Mouse (Mus musculus) CH12.LX (cell line): ENCODE measurements around the gene Rnft2. TPM values are rescaled to one million over a fixed set of nuclear protein-coding genes. Genes with fewer than 3 reads are reported as not detected.

Experiments used
- DNase-seq: peaks from one replicate; pipeline ENCODE4 v3.0.0-alpha.2; 2013; ENCODE audit errors: extremely low read depth
- H3K27ac ChIP-seq: 2 replicates; pipeline ENCODE4 v1.5.1; 2012; ENCODE audit warnings: low read depth, mild to moderate bottlenecking, control low read depth, moderate library complexity; ENCODE audit not compliant: insufficient read depth
- H3K27me3 ChIP-seq: replicated peaks from 2 replicates; pipeline ENCODE3; 2012; ENCODE audit warnings: inconsistent platforms
- H3K36me3 ChIP-seq, 2 experiments: replicated peaks in 1 of 2; 2 replicates each; pipeline versions ENCODE3 to v1.6.1; 2012; ENCODE audit warnings: inconsistent platforms in 1 of 2, low read length in 1 of 2, mild to moderate bottlenecking in 1 of 2, mixed read lengths in 1 of 2, moderate library complexity in 1 of 2; ENCODE audit not compliant: control insufficient read depth in 1 of 2, insufficient read depth in 1 of 2
- H3K4me1 ChIP-seq, 2 experiments: 2 replicates each; pipeline ENCODE4 v1.6.1; 2012; ENCODE audit warnings: inconsistent platforms in 1 of 2, moderate library complexity in 1 of 2; ENCODE audit not compliant: insufficient read depth in 2 of 2, control insufficient read depth in 1 of 2
- H3K4me2 ChIP-seq: 2 replicates; pipeline ENCODE4 v1.6.1; 2012; ENCODE audit warnings: low read depth, mild to moderate bottlenecking, control low read depth; ENCODE audit not compliant: poor library complexity, insufficient read depth, severe bottlenecking
- H3K4me3 ChIP-seq, 3 experiments: fragments of 150-350 bp in 1 of 3; sonication (generic) in 1 of 3; replicated peaks in 1 of 3; 2 replicates each; pipeline versions ENCODE3 to v1.5.1; 2011 to 2012; ENCODE audit warnings: low read depth in 2 of 3, low read length in 2 of 3, mild to moderate bottlenecking in 2 of 3, moderate library complexity in 2 of 3, control low read depth in 1 of 3, improper control_type of control experiment in 1 of 3, inconsistent platforms in 1 of 3, mixed read lengths in 1 of 3; ENCODE audit not compliant: poor library complexity in 1 of 3
- H3K79me2 ChIP-seq: replicated peaks from 2 replicates; pipeline ENCODE4 v1.6.1; 2012; ENCODE audit warnings: mild to moderate bottlenecking, moderate library complexity; ENCODE audit not compliant: control insufficient read depth, poor library complexity, insufficient read depth, severe bottlenecking; ENCODE audit errors: extremely low read depth
- H3K9ac ChIP-seq: 2 replicates; pipeline ENCODE4 v1.6.1; 2012; ENCODE audit warnings: low read depth, mild to moderate bottlenecking, control low read depth, moderate library complexity; ENCODE audit not compliant: insufficient read depth
- H3K9me3 ChIP-seq: replicated peaks from 2 replicates; pipeline ENCODE3; 2012; ENCODE audit warnings: low read length, inconsistent platforms, mixed read lengths
- BHLHE40 ChIP-seq: IDR thresholded peaks from 2 replicates; pipeline ENCODE4 v1.6.1; 2011; ENCODE audit warnings: mild to moderate bottlenecking, low read depth, low read length, improper control_type of control experiment
- CHD1 ChIP-seq: IDR thresholded peaks from 2 replicates; pipeline ENCODE4 v1.6.1; 2012; ENCODE audit warnings: low read depth, low read length, improper control_type of control experiment, inconsistent platforms
- E2F4 ChIP-seq: IDR thresholded peaks from 2 replicates; pipeline ENCODE4 v1.6.1; 2011; ENCODE audit warnings: low read depth, low read length, improper control_type of control experiment; ENCODE audit not compliant: insufficient replicate concordance
- ETS1 ChIP-seq: conservative IDR thresholded peaks from 2 replicates; pipeline ENCODE4 v1.6.1; 2012; ENCODE audit warnings: low read depth, mild to moderate bottlenecking, inconsistent platforms, low read length, improper control_type of control experiment, moderate library complexity
- GABPA ChIP-seq: IDR thresholded peaks from 2 replicates; pipeline ENCODE4 v1.6.1; 2012; ENCODE audit warnings: low read depth, low read length, improper control_type of control experiment, inconsistent platforms; ENCODE audit not compliant: insufficient replicate concordance
- IRF4 ChIP-seq: IDR thresholded peaks from 2 replicates; pipeline ENCODE4 v1.6.1; 2014; ENCODE audit warnings: low read depth, mild to moderate bottlenecking, inconsistent platforms, low read length, improper control_type of control experiment
- JUN ChIP-seq: IDR thresholded peaks from 2 replicates; pipeline ENCODE4 v1.6.1; 2011; ENCODE audit warnings: low read depth, mild to moderate bottlenecking, low read length, improper control_type of control experiment, moderate library complexity; ENCODE audit not compliant: insufficient read depth
- JUND ChIP-seq: conservative IDR thresholded peaks from 2 replicates; pipeline ENCODE4 v1.6.1; 2011; ENCODE audit warnings: low read depth, low read length, improper control_type of control experiment
- KAT2A ChIP-seq: IDR thresholded peaks from 2 replicates; pipeline ENCODE4 v1.6.1; 2012; ENCODE audit warnings: low read length, improper control_type of control experiment, inconsistent platforms; ENCODE audit not compliant: insufficient replicate concordance
- MAFK ChIP-seq: IDR thresholded peaks from 2 replicates; pipeline ENCODE4 v1.6.1; 2011; ENCODE audit warnings: low read length, improper control_type of control experiment; ENCODE audit not compliant: insufficient replicate concordance
- MAX ChIP-seq: IDR thresholded peaks from 2 replicates; pipeline ENCODE4 v1.6.1; 2011; ENCODE audit warnings: low read length, improper control_type of control experiment
- MAZ ChIP-seq: IDR thresholded peaks from 2 replicates; pipeline ENCODE4 v1.6.1; 2012; ENCODE audit warnings: low read depth, mild to moderate bottlenecking, inconsistent platforms, low read length, improper control_type of control experiment, moderate library complexity
- MEF2A ChIP-seq: IDR thresholded peaks from 2 replicates; pipeline ENCODE4 v1.6.1; 2014; ENCODE audit warnings: low read depth, mild to moderate bottlenecking, inconsistent platforms, low read length, improper control_type of control experiment, borderline replicate concordance
- MYC ChIP-seq: IDR thresholded peaks from 2 replicates; pipeline ENCODE4 v1.6.1; 2011; ENCODE audit warnings: low read depth, mild to moderate bottlenecking, improper control_type of control experiment, low read length
- NRF1 ChIP-seq: IDR thresholded peaks from 2 replicates; pipeline ENCODE4 v1.6.1; 2014; ENCODE audit warnings: low read depth, mild to moderate bottlenecking, inconsistent platforms, low read length, improper control_type of control experiment, moderate library complexity
- POLR2A ChIP-seq: IDR thresholded peaks from 2 replicates; pipeline ENCODE4 v1.6.1; 2011; ENCODE audit warnings: low read depth, mild to moderate bottlenecking, improper control_type of control experiment, low read length
- RAD21 ChIP-seq: IDR thresholded peaks from 2 replicates; pipeline ENCODE4 v1.6.1; 2011; ENCODE audit warnings: low read depth, mild to moderate bottlenecking, low read length, improper control_type of control experiment, moderate library complexity
- TCF12 ChIP-seq: IDR thresholded peaks from 2 replicates; pipeline ENCODE4 v1.6.1; 2014; ENCODE audit warnings: low read depth, mild to moderate bottlenecking, inconsistent platforms, low read length, improper control_type of control experiment
- UBTF ChIP-seq: IDR thresholded peaks from 2 replicates; pipeline ENCODE4 v1.6.1; 2012; ENCODE audit warnings: low read depth, mild to moderate bottlenecking, inconsistent platforms, low read length, improper control_type of control experiment, moderate library complexity
- USF1 ChIP-seq: IDR thresholded peaks from 2 replicates; pipeline ENCODE4 v1.6.1; 2014; ENCODE audit warnings: low read depth, mild to moderate bottlenecking, inconsistent platforms, low read length, improper control_type of control experiment
- USF2 ChIP-seq: conservative IDR thresholded peaks from 2 replicates; pipeline ENCODE4 v1.6.1; 2011; ENCODE audit warnings: low read depth, low read length, improper control_type of control experiment
- ZC3H11A ChIP-seq: IDR thresholded peaks from 2 replicates; pipeline ENCODE4 v1.6.1; 2012; ENCODE audit warnings: low read depth, mild to moderate bottlenecking, inconsistent platforms, low read length, improper control_type of control experiment
- ZKSCAN1 ChIP-seq: IDR thresholded peaks from 2 replicates; pipeline ENCODE4 v1.6.1; 2012; ENCODE audit warnings: low read depth, inconsistent platforms, low read length, improper control_type of control experiment, borderline replicate concordance
- ZMIZ1 ChIP-seq: IDR thresholded peaks from 2 replicates; pipeline ENCODE4 v1.6.1; 2012; ENCODE audit warnings: low read depth, mild to moderate bottlenecking, inconsistent platforms, low read length, improper control_type of control experiment
- dilution Hi-C: fragments of 300-500 bp; cut with MboI; formaldehyde crosslinking; loops from 2 replicates; pipeline ENCODE4 v1.14.3; 2020; ENCODE audit warnings: low sequenced_read_pairs; ENCODE audit not compliant: extremely low pct_unique_long_range_greater_than_20kb, extremely low pct_ligation_motif_present
- in situ Hi-C: fragments of 300-500 bp; cut with MboI; formaldehyde crosslinking; loops from 3 replicates; pipeline ENCODE4 v1.14.3; 2019; ENCODE audit warnings: low sequenced_read_pairs, low pct_ligation_motif_present, low pct_unique_long_range_greater_than_20kb, mixed read lengths
- polyA plus RNA-seq: library from polyadenylated mRNA; unstranded; fragments of >175 nt; gene quantifications from 2 replicates; pipeline ENCODE4 v1.2.1, GENCODE M21; 2012; ENCODE audit warnings: low read depth; ENCODE audit not compliant: insufficient read length
- total RNA-seq, 2 experiments: library from RNA; depleted of rRNA; stranded (reverse); fragments of 300-350 nt in 1 of 2; fragments of >200 nt in 1 of 2; gene quantifications; 2 replicates each; pipeline ENCODE4 v1.2.3; 2012 to 2014

Rnft2 gene
- total and polyA plus RNA-seq, 3 experiments: 1.6 to 5.1 (median 3.4) TPM

DNA sequence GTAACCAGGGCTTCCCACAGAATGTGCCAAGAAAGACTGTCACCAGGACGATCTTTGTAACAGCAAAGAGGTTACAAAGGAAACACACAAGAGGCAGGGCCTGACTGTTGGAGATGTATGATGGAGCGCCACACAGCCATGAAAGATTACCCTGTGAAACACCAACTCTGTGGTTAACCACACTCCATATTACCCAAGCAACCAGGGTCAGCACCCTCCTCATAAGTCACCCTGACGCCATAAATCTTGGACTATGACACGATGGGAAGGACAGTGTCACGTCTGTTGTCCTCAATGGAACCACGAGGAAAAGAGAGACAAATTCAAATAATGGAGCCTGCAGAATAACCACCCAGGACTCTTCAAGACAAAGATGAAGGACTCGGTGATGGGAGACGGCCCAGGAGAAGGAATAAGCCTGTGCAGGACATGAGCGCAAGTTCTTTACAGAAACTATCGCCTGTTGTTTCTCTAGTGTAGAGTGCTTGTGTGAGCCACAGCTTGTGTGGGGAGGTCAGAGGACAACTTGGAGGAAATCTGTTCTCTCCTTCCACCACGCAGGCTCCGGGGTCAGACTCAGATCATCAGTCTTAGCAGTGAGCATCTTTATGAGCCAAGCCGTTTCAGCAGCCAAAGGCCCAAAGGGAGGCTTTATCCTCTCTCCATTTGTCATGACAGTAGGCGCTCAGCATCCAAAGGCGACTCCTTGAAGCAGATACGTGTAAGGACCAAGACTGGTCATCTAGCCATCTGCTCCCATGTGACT, 40.1 kb downstream of the Rnft2 start:
- no peak for TF ChIP-seq ETS1
- TF ChIP-seq CHD1: no peak
- TF ChIP-seq MAZ: no peak
- no peak for TF ChIP-seq NRF1
- Histone ChIP-seq H3K4me3 (no peak overlapping the region), H3K27me3 (no peaks in the 10 kb centered on the region), H3K9me3 (no peaks in the 10 kb centered on the region), H3K36me3 (peaks cover 0 to 25% of the 10 kb centered on the region in 2 experiments), H3K9ac (no peak overlapping the region), H3K4me1 (no peaks in the 10 kb centered on the region), H3K27ac (no peak overlapping the region), H3K4me2 (no peak overlapping the region), H3K79me2 (no peaks in the 10 kb centered on the region)
- no peak for DNase-seq
- dilution Hi-C loops: no loop called here
- in situ Hi-C loops: no loop called here

DNA sequence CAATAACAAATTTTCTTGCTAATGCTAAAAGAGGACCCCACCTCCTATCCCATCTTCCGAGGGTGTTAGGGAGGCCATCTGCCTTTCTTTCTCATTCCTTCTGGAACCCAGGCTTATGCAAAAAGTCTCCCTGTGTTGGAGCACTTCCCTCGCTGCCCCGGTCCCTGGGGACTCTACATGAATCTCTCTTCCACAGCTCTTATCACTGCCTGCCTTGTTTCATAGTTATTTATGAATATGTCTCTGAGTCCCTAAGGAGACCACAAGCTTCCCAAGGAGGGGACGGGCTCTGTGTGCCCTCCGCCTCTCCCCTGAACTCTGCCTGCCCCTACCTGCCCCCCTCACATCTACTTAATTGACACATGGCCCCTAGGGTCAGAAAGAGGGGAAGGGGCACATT, 45.2 kb downstream of the Rnft2 start:
- dilution Hi-C loops: no loop called here
- in situ Hi-C loops: no loop called here
- peaks cover 0 to 22% of the 10 kb centered on the region in 2 experiments for H3K36me3 ChIP-seq

DNA sequence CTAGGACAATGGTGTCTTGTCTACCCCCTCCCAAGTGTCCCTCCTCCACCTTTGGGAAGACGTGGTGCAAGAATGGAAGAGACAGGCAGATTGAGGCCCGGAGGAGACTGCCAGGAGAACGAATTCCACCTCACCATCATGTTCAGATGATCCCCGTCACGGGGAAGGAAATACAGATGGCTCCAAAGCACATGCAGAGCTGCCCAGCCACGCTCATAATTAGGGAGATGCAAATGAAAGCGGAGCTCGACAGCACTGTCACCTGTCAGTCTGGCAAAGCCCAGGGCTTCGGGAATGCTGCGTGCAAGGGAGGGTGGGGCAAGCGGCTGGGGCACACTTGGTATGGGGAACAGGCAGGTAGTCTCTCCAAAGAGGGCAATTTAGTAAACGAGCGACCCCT, 47.5 kb downstream of the Rnft2 start:
- in situ Hi-C loops (no loop called here), dilution Hi-C loops (no loop called here)
- H3K27me3 ChIP-seq: no peaks in the 10 kb centered on the region
- peaks cover 0 to 28% of the 10 kb centered on the region in 2 experiments for H3K36me3 ChIP-seq
- no peaks in the 10 kb centered on the region for H3K9me3 ChIP-seq
- no peaks in the 10 kb centered on the region for H3K79me2 ChIP-seq
- no peak overlapping the region for H3K4me2 ChIP-seq
- no peak for DNase-seq
- no peak overlapping the region for H3K9ac ChIP-seq
- TF ChIP-seq RAD21 (no peak), MAZ (no peak), MAFK (no peak), ZKSCAN1 (no peak), JUN (no peak), BHLHE40 (no peak), ZMIZ1 (no peak), JUND (no peak), MEF2A (no peak), MAX (no peak), IRF4 (no peak), E2F4 (no peak), CHD1 (no peak), UBTF (no peak), KAT2A (no peak), TCF12 (no peak)
- H3K4me1 ChIP-seq: no peaks in the 10 kb centered on the region
- H3K27ac ChIP-seq: no peak overlapping the region
- no peak overlapping the region for H3K4me3 ChIP-seq

More for the DNA sequence above, 45.2 kb downstream of the Rnft2 start:
- Histone ChIP-seq H3K27ac (no peak overlapping the region), H3K4me2 (no peak overlapping the region), H3K27me3 (no peaks in the 10 kb centered on the region)
- DNase-seq: no peak
- TF ChIP-seq MAX (no peak), ETS1 (no peak), USF2 (no peak), MAFK (no peak), ZMIZ1 (no peak), JUN (no peak), ZC3H11A (no peak), CHD1 (no peak), USF1 (no peak), IRF4 (no peak), GABPA (no peak), E2F4 (no peak), MYC (no peak), POLR2A (no peak)
- TF ChIP-seq, all 38 proteins: peak for 0
- H3K4me3 ChIP-seq: no peak overlapping the region
- H3K9ac ChIP-seq: no peak overlapping the region
- no peaks in the 10 kb centered on the region for H3K4me1 ChIP-seq
- no peaks in the 10 kb centered on the region for H3K79me2 ChIP-seq
- H3K9me3 ChIP-seq: no peaks in the 10 kb centered on the region
